Mouse (Mus musculus): ENCODE measurements around the gene Rplp0.

The Rplp0 gene

GRCm38 (mm10) chr5:115528128-115528527, 31.1 kb upstream of the Rplp0 start:
- DNase-seq, result no peak

DNA sequence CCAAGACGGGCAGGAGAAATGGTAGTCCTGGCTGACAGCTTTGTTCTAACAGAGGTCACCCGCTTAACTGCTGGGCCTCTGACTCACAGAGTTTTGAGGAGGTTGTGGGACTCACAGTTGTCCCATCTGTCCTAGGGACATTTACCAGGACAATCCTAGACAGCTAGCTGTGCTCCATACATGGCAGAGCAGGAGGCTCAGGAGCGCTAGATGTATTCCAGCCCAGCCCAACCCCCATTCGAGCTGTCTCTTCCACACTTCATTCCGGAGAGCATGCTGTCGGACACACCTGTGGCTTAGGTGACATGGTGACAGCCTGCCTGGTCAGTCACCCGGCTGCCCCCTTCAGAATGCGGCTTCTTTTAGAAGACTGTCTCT, 29.9 kb upstream of the Rplp0 start:
- DNase-seq, result no peak

- DNase-seq, result no peak
Observed at GRCm38 (mm10) chr5:115529742-115530446, 29.4 kb upstream of the Rplp0 start.

DNA sequence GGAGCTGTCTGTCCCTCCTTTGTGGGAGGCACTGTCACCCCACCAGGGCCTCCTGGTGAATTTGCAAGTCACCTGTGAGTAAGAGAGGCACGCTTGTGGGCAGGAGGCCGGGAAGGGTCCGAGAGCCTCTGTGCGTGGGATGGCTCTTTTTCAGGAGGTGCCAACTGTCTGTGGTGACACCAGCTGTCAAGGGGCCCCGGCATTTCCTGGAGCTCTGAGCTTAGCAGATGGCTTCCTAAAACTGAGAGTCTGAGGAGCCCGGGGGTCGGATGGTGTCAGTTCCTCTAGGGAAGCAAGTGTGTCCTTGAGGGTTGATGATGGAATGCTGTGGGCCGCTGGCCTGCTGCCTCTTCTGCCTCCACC, 28.8 kb upstream of the Rplp0 start:
- DNase-seq, result peak; percentile 61 to 77

GRCm38 (mm10) chr5:115531671-115532270, 27.5 kb upstream of the Rplp0 start:
- no peak for DNase-seq

DNA sequence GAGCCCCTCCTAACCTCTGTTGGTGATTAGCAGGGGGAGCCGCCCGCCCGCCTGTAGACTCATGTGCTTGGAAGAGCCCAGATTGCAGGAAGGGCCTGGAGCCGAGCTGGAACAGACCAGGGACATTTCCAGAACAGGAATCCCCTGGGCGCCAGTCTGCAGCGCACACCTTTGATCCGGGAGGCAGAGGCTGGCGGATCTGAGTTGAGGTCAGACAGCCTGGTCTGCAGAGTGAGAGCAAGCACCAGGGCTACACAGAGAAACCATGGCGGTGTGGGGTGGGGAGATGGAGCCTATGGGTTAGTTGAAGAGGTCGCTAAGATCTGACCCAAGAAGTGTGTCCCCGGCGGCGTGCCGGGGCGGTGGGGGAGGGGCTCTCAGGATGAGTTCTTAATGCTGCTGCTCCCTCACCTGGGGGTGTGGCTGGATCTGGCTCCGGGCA, 25.0 kb upstream of the Rplp0 start:
- DNase-seq, result peak in 1 of 2 experiments; percentile 55

GRCm38 (mm10) chr5:115534856-115535255, 24.4 kb upstream of the Rplp0 start:
- peak; percentile 46 to 63 for DNase-seq

GRCm38 (mm10) chr5:115535635-115536034, 23.6 kb upstream of the Rplp0 start:
- no peak for DNase-seq

GRCm38 (mm10) chr5:115538017-115538692, 21.1 kb upstream of the Rplp0 start:
- no peak for DNase-seq

GRCm38 (mm10) chr5:115538693-115539043, 20.6 kb upstream of the Rplp0 start:
- DNase-seq, result peak; percentile 88 to 92

DNA sequence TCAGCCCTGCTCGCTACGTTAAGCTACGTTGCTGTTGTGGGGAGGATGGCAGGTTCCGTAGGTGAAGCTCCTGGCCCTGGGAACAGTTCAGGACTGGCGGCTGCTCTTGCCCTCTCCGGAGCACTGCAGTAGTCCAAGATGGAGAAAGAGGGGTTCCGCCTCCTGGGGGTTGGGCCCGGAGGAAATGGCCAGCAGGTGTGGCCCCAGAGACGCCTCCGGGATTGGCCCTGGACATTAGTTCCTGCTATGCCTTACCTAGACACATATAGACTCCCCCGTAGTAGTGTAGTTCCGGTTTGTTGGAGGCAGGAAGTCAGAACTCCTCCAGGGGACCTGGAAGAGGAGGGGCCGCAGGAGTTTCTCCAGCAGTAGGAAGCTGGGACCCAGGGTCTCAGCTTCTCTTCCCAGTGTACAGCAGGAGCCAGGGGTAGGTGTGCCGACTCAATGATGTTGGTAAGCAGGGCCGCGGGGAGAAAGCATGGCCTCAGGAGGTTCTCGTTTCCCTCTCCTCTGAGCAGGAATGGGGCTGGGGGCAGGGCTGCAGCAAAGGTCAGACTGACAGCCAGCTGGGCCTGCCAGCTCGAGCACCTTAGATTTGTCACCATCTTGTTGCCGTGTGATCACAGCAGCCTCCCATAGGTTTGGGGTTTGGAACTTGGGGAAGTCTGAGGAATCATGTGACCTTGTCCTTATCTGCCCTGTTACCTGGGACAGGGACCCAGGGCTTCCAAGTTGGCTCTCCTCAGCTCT, 16.5 kb upstream of the Rplp0 start:
- DNase-seq, result peak in 1 of 2 experiments; percentile 47

DNA sequence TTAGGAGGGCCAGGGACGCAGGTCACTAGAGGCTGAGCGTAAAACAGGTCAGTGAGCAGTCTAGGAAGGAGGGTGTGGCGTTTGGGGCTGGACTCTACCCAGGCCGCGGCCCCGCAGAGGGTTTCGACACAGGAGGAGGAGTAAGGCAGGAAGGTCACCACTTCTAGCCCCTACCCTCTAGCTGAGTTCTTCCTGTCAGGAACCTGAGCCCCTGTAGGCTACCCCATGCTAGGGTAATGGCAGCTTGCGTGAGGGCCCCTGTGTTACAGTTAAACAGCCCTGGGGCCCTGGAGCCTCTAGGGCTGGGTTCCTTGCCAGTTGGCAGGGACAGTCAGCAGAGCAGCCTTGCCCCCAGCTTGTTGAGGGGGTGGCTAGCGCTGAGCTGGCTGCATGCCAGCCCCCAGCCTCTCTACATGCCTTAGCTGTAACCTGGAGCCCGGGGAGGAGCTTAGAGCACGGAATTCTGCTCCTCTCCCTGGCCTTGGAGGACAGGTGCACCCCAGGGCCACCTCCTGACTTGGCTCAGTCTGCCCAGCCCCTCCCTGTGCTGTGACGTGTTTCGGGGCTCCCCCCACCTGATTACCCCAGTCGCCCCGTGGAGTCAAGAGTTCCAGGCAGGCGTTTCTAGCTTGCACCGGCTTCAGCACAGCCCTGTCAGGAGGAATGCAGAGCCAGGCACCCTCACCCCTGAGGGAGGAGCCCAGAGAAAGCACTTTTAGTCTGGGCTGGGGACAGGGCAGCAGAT, 15.6 kb upstream of the Rplp0 start:
- DNase-seq, result no peak

DNA sequence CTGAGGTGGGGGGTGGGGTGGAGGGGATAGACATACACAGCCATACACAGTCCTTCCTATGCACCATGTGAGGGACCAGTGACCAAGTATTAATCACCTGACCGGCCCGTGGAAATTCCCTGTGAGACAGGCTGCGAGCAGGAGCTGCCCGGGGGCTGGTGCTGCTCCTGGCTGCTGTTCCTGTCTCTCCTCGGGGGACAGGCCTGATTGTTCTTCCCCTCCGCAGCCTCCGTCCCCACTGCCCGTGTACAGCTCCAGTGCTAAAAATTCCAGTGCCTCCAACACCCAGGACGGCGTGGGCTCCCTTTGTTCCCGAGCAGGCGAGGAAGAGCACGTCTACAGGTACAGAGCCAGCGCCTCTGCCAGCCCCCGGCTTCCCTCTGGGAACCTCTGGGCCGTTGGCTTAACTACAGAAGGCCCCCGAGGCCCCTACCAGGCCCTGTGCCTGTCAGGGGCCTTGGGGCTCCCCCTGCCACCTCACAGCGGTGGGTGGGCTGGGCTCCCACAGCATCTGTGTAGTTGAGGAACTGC, 14.5 kb upstream of the Rplp0 start:
- DNase-seq, result no peak

DNA sequence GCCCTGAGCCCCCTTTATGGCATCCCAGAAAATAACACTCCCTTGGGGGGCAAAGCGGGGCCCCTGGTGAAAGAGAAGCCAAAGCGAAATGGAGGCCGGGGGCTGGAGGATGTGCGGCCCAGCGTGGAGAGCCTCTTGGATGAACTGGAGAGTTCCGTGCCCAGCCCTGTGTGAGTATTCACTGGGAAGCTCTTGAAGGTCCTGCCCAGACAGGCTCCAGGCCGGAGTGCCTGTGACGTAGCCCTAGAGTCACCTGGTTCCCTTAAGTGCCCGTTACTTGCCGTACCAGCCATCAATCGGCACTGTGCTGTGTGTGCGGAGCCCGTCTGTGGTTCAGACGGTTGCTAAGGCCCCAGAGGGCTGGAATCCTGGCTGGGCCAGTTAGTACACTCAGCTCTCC, 13.6 kb upstream of the Rplp0 start:
- no peak for DNase-seq

- DNase-seq, result no peak
Observed at GRCm38 (mm10) chr5:115546536-115546935, 12.7 kb upstream of the Rplp0 start.

- no peak for DNase-seq
Observed at GRCm38 (mm10) chr5:115547014-115547413, 12.3 kb upstream of the Rplp0 start.

DNA sequence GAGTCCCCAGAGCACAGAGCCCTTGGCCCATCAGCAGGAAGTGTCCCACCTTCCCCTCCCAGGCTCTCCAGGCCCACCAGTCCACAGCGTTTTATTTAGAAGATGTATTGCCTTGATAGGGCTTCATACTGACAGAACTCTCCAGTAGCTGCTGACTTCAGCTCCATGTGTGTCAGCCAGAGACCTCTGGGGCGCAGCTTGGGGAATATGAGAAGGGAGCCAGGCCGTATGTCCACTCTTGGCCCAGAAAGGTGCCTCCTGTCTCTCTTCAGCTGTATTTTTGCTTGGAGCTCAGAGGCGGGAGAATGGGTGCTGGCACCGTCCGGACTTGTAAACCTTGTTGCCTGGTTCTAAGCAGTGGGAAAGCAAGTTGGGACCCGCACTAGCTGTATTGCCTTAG, 11.8 kb upstream of the Rplp0 start:
- no peak for DNase-seq

DNA sequence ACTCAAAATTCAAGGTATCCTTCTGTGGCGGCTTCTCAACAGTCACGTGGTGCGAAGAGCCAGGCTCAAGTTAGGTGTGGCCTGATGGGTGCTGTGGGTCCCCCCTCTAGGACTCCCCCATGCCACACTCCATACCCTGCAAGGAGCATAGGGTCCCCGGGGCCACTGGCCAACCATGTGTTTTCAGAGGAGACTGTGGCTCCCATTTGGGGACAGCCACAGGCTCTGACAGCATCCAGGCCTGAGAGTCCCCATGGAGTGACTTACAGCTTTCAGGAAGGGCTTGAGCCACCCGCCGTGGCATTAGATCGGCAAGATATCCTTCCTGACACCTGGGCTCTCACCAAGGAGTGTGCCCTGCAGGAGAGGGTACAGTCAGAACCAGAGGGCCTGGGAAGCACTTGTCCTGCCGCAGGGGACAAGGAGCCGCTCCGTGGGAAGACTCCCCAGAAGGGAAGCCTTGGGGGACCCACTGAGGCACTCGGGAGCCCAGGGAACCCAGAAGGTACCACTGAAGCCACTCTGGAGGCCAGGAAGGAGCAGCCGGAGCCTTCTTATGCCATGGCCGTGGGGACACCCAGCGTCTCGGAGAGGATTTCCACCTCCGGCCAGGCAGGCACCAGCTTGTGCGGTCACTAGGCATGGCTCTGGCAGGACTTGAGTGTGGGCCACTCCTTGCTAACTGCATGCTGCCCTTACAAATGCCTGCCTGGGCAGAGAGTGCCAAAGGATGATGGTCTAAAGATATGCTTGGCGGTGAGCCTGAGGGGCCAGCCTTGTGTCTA, 10.6 kb upstream of the Rplp0 start:
- no peak for DNase-seq

GRCm38 (mm10) chr5:115550482-115551005, 8.7 kb upstream of the Rplp0 start:
- no peak for DNase-seq

DNA sequence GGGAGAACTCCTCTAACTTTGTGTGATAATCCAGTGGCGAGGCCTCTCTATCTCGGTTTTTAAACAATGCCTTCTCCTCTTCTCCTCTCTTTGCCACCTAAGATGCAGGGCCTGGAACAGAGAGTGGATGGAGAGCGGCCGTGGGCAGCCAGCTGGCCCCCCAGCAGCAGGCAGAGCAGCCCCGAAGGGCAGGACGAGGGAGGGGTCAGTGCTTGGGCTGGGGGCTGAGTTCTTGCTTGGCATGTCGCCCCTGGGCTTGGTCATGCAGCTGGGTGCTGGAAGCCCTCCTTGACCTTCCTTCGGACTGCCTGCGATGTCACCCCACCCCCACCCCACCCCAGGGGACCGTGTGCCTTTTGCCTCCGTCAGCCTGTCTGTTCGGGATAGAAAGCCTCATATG, 7.9 kb upstream of the Rplp0 start:
- no peak for DNase-seq

DNA sequence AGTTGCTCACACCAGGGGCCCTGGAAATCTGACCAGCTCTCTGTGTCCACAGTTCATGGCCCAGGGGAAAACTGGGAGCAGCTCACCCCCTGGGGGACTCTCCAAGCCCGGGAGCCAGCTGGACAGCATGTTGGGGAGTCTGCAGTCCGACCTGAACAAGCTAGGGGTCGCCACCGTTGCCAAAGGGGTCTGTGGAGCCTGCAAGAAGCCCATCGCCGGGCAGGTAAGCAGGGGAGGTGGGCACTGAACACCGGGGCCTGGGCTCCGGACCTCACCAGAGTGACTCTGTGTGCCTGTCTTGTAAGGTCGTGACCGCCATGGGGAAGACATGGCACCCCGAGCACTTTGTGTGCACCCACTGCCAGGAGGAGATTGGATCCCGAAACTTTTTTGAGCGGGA, 7.5 kb upstream of the Rplp0 start:
- no peak for DNase-seq

Data from thymus, postnatal 36 days (tissue).